In genomic region chr1:180747827-180748226, GRCm38 (mm10) we compare ENCODE assay signal across 21 mouse cellular contexts. TPM values are rescaled to one million over a fixed set of nuclear protein-coding genes. Genes with fewer than 3 reads are reported as not detected.
"Had no signal": no experiment of that assay in that cellular context is flagged by ENCODE, and none has a peak within 500 bp of the region (broad histone marks: within the 10 kb centered on the region; RNA-seq: fewer than 3 reads in every experiment).

No protein-coding gene starts in this region.

- H3K9ac ChIP-seq: neural tube, embryonic 13.5 days; neural tube, embryonic 15.5 days; stomach, embryonic 15.5 days had no signal

- H3K27me3 ChIP-seq: neural tube, embryonic 13.5 days; neural tube, embryonic 15.5 days; stomach, embryonic 15.5 days had no signal

- DNase-seq: retina, postnatal 1 day; right cerebral cortex, adult 18-20 months; right cerebral cortex, postnatal 14 days; right cerebral cortex, postnatal 25 days; right cerebral cortex, postnatal 4 days; spleen, adult 18-20 months; thymus, adult 18-20 months; thymus, adult 2 months; thymus, postnatal 14 days; thymus, postnatal 25 days; thymus, postnatal 36 days; thymus, postnatal 4 days had no signal

- H3K9me3 ChIP-seq: neural tube, embryonic 13.5 days; neural tube, embryonic 15.5 days; stomach, embryonic 15.5 days had no signal

- H3K4me3 ChIP-seq: neural tube, embryonic 13.5 days; neural tube, embryonic 15.5 days; stomach, embryonic 15.5 days had no signal

- H3K4me2 ChIP-seq: neural tube, embryonic 13.5 days; neural tube, embryonic 15.5 days; stomach, embryonic 15.5 days had no signal

- H3K4me1 ChIP-seq: neural tube, embryonic 13.5 days; neural tube, embryonic 15.5 days; stomach, embryonic 15.5 days had no signal

- H3K27ac ChIP-seq: neural tube, embryonic 13.5 days; neural tube, embryonic 15.5 days; stomach, embryonic 15.5 days; stomach, postnatal 0 days had no signal

RNA-seq across cellular contexts. Expression of gene Mixl1, which starts 51.0 kb away (rescaled TPM):
- polyA plus RNA-seq: neural tube, embryonic 13.5 days; neural tube, embryonic 14.5 days; neural tube, embryonic 15.5 days; small intestine, adult 2 months; stomach, embryonic 16.5 days; testis, adult 2 months; urinary bladder, adult 2 months had no signal
